Mouse (Mus musculus): ENCODE results near the gene Slc16a4. TPM values are rescaled to one million over a fixed set of nuclear protein-coding genes. Genes with fewer than 3 reads are reported as not detected.

Slc16a4 gene
- total and polyA plus RNA-seq, 3 experiments: 0.04 to 0.65 TPM; not detected in 1

DNA sequence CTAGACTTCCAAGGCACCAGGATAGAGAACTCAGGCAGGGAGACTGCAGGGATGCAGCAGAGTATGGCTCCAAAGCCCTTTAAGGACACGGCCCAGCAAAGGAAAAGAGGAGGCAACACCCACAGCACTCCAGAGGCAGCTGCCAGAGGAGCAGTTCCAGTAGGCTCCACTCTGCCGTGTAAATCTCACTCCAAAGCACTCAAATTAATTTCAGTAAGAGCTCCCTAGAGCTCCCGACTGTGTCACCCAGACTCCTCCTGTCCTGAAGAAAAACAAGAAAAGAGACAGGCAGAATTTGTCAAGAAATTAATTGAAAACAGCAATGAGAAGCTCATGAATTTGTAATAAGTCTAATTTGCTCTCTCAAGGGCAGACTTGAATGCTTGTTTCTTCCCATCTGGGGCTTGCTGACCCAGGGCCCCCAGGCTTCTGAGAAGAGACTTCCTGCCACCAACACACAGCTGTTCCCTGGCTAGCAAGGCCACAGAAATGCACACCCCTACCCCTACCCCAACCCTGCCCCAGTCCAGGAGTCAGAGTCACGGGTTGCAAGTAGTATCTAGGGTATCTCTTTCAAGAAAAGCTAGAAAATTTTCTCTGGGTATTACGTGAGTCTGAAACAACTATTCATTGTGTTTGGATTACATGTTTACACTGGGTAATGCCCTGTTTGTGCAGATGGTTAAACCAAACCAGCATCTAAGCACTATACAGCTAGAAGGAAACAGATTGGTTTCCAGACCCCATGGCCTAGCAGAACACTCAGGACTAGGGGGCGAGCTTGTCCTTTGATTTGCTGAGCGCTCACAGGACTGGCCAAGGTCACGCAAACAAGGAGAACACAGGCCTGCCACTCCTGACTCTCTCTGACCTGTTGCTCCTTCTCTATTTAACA, 29.8 kb upstream of the Slc16a4 start:
- no peaks in the 10 kb centered on the region for H3K36me3 ChIP-seq (ENCODE audit: control insufficient read depth in 1 of 2, insufficient read depth in 2 of 2, low read length in 2 of 2)
- no peak for TF ChIP-seq ZKSCAN1 (IDR thresholded peaks at IDR 0.05; ENCODE audit: low read depth, low read length)
- no peak overlapping the region for H3K9ac ChIP-seq (ENCODE audit: control insufficient read depth, low read depth, low read length, poor library complexity, severe bottlenecking)
- no peak overlapping the region for H3K27ac ChIP-seq (ENCODE audit: control insufficient read depth, low read depth, low read length)
- no peak overlapping the region for H3K4me3 ChIP-seq (ENCODE audit: control insufficient read depth in 1 of 2, insufficient read depth in 1 of 2, low read depth in 2 of 2, low read length in 2 of 2)
- H3K9me3 ChIP-seq (replicated peaks; ENCODE audit: insufficient read depth, low read length): no peaks in the 10 kb centered on the region
- no peaks in the 10 kb centered on the region for H3K4me1 ChIP-seq (ENCODE audit: control insufficient read depth in 1 of 2, insufficient read depth in 2 of 2, low read length in 2 of 2)
- H3K79me2 ChIP-seq (ENCODE audit: control insufficient read depth, insufficient read depth, low read length, poor library complexity): no peaks in the 10 kb centered on the region
- peaks cover 19 to 23% of the 10 kb centered on the region in 2 experiments for H3K27me3 ChIP-seq (ENCODE audit: control insufficient read depth in 1 of 2, insufficient read depth in 2 of 2, low read length in 2 of 2)
- DNase-seq (ENCODE audit: low read depth, low spot score): no peak

- TF ChIP-seq CHD2 (IDR thresholded peaks at IDR 0.05; ENCODE audit: low read length) (no peak), GABPA (IDR thresholded peaks at IDR 0.05; ENCODE audit: low read depth, low read length) (no peak), JUND (IDR thresholded peaks at IDR 0.05; ENCODE audit: low read depth, low read length) (no peak), ZC3H11A (IDR thresholded peaks at IDR 0.05; ENCODE audit: low read depth, low read length) (no peak), USF1 (IDR thresholded peaks at IDR 0.05; ENCODE audit: low read depth, low read length) (no peak), UBTF (IDR thresholded peaks at IDR 0.05; ENCODE audit: borderline replicate concordance, insufficient read depth, low read depth, low read length) (no peak), ELF1 (IDR thresholded peaks at IDR 0.05; ENCODE audit: low read depth, low read length) (no peak)
- no peak for DNase-seq (ENCODE audit: low read depth, low spot score)
- Histone ChIP-seq H3K4me3 (ENCODE audit: control insufficient read depth in 1 of 2, insufficient read depth in 1 of 2, low read depth in 2 of 2, low read length in 2 of 2) (no peak overlapping the region), H3K79me2 (ENCODE audit: control insufficient read depth, insufficient read depth, low read length, poor library complexity) (no peaks in the 10 kb centered on the region), H3K27ac (ENCODE audit: control insufficient read depth, low read depth, low read length) (no peak overlapping the region), H3K27me3 (ENCODE audit: control insufficient read depth in 1 of 2, insufficient read depth in 2 of 2, low read length in 2 of 2) (peaks cover 19 to 23% of the 10 kb centered on the region in 2 experiments), H3K36me3 (ENCODE audit: control insufficient read depth in 1 of 2, insufficient read depth in 2 of 2, low read length in 2 of 2) (no peaks in the 10 kb centered on the region), H3K9ac (ENCODE audit: control insufficient read depth, low read depth, low read length, poor library complexity, severe bottlenecking) (no peak overlapping the region), H3K9me3 (replicated peaks; ENCODE audit: insufficient read depth, low read length) (no peaks in the 10 kb centered on the region), H3K4me1 (ENCODE audit: control insufficient read depth in 1 of 2, insufficient read depth in 2 of 2, low read length in 2 of 2) (no peaks in the 10 kb centered on the region)
These were observed 29.2 kb upstream of the Slc16a4 start for GRCm38 (mm10) chr3:107261851-107262165.

DNA sequence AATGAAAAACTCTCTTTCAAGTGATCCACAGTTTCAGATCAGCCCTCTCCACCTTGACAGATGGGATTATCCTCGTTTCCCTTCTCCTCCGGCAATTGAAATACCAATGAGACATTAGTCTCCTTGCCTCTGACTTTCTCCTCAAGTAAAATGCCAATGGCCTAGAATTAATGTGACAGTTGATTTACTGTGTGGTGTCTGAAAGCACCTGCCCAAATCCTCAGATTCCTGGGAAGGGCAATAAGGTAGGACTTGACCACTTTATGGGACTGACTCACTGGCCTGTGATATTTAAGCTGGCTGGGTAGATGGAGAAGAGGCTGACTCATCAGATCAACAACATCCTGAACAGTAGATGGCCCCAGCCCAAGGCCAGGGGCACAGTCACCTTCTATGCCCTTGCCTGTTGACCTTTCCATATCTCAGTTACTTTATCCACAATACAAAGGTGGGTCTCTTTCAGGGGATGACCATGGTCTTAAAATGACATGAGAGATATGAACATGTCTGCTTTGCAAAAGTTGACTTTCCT, 24.1 kb upstream of the Slc16a4 start:
- Histone ChIP-seq H3K36me3 (ENCODE audit: control insufficient read depth in 1 of 2, insufficient read depth in 2 of 2, low read length in 2 of 2) (no peaks in the 10 kb centered on the region), H3K27ac (ENCODE audit: control insufficient read depth, low read depth, low read length) (no peak overlapping the region), H3K27me3 (ENCODE audit: control insufficient read depth in 1 of 2, insufficient read depth in 2 of 2, low read length in 2 of 2) (peaks cover 10 to 16% of the 10 kb centered on the region in 2 experiments), H3K9me3 (replicated peaks; ENCODE audit: insufficient read depth, low read length) (no peaks in the 10 kb centered on the region), H3K4me3 (ENCODE audit: control insufficient read depth in 1 of 2, insufficient read depth in 1 of 2, low read depth in 2 of 2, low read length in 2 of 2) (no peak overlapping the region), H3K79me2 (ENCODE audit: control insufficient read depth, insufficient read depth, low read length, poor library complexity) (no peaks in the 10 kb centered on the region), H3K9ac (ENCODE audit: control insufficient read depth, low read depth, low read length, poor library complexity, severe bottlenecking) (no peak overlapping the region), H3K4me1 (ENCODE audit: control insufficient read depth in 1 of 2, insufficient read depth in 2 of 2, low read length in 2 of 2) (no peaks in the 10 kb centered on the region)
- TF ChIP-seq MYB (IDR thresholded peaks at IDR 0.05; ENCODE audit: low read depth, low read length) (no peak), MAFK (IDR thresholded peaks at IDR 0.05; ENCODE audit: borderline replicate concordance, low read depth, low read length) (no peak), EP300 (IDR thresholded peaks at IDR 0.05; ENCODE audit: low read depth in 1 of 2, low read length in 2 of 2) (no peak), CHD2 (IDR thresholded peaks at IDR 0.05; ENCODE audit: low read length) (no peak), BHLHE40 (IDR thresholded peaks at IDR 0.05; ENCODE audit: borderline replicate concordance, low read depth, low read length) (no peak), ZMIZ1 (IDR thresholded peaks at IDR 0.05; ENCODE audit: low read depth, low read length) (no peak), POLR2AphosphoS5 (IDR thresholded peaks at IDR 0.05; ENCODE audit: borderline replicate concordance, low read depth, low read length) (no peak), MAX (IDR thresholded peaks at IDR 0.05; ENCODE audit: low read length) (no peak), MXI1 (IDR thresholded peaks at IDR 0.05; ENCODE audit: low read depth, low read length) (no peak), POLR2A (IDR thresholded peaks at IDR 0.05; ENCODE audit: control insufficient read depth in 1 of 2, insufficient read depth in 1 of 2, low read depth in 1 of 2, low read length in 2 of 2, poor library complexity in 1 of 2) (no peak), SIN3A (IDR thresholded peaks at IDR 0.05; ENCODE audit: low read length) (no peak), SMC3 (IDR thresholded peaks at IDR 0.05; ENCODE audit: low read depth, low read length) (no peak)
- DNase-seq (ENCODE audit: low read depth, low spot score): no peak

All from MEL (cell line).